Mouse (Mus musculus): Measurements from ENCODE around the gene Tmem207. TPM values are rescaled to one million over a fixed set of nuclear protein-coding genes. Genes with fewer than 3 reads are reported as not detected.

Tmem207 gene
- total and polyA plus RNA-seq, 2 experiments from 2014 or later: not detected

DNA sequence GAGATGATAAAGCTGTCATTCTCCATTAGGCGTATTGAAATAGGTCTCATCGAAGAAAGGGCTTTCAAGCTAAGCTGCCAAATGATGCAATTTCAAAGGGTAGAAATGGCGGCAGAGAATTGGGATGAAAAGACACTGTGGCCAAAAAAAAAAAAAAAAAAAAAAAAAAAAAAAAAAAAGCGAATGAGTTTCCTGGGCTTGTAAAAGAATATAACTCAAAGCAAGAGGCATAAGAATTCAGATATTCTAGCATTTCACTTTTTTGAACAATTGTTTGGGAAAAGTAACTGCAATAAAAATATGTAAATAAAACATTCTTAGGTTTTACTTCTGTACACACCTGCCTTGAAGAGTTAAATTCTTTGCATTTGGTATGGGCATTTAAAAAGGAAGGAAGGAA is 60.0 kb downstream of the Tmem207 start:
- no peak for TF ChIP-seq CTCF (IDR thresholded peaks at IDR 0.05; ENCODE audit: low read depth)
- ATAC-seq: no peak
- WGBS: 85% methylated on average over 4 of the region's 4 CpGs
- Histone ChIP-seq H3K9ac (replicated peaks; ENCODE audit: low read length) (no peak overlapping the region), H3K36me3 (ENCODE audit: insufficient read depth, low read length) (no peaks in the 10 kb centered on the region), H3K27me3 (ENCODE audit: insufficient read depth, low read length) (no peaks in the 10 kb centered on the region), H3K9me3 (ENCODE audit: low read length) (no peaks in the 10 kb centered on the region), H3K27ac (no peak overlapping the region), H3K4me2 (ENCODE audit: low read depth, low read length) (no peak overlapping the region), H3K4me1 (ENCODE audit: insufficient read depth, low read length) (no peaks in the 10 kb centered on the region), H3K4me3 (ENCODE audit: low read length) (no peak overlapping the region)
- DNase-seq (ENCODE audit: low spot score): no peak

DNA sequence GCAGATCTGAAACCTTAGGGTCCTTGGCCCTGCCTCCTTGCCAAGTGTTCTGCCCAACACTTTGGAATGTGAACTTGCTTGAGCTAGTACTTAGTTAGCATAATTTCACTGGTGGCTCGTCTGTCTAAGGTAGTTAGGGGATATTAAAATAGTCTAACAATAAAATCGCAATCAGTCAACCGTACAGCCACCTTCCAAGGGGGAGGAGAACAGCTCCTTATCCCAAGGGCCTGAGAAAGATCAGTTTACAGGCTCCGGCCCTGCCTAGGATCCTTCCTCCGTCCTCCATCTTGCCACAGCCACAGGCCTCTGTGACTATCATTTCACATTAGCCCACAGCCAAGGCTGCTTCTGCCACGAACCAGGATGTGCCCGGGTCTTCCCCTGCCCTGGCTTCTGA is 63.7 kb downstream of the Tmem207 start, which contains the start of gene Cldn16:
Gene Cldn16 (plus strand): TSS at position 301 of the 400 bp plus-strand sequence.
- WGBS: 80% methylated on average over 7 of the region's 7 CpGs

GRCm38 (mm10) chr16:26456182-26456581 is 70.4 kb downstream of the Tmem207 start:
- no peak for TF ChIP-seq CTCF (IDR thresholded peaks at IDR 0.05; ENCODE audit: low read depth)
- DNase-seq (ENCODE audit: low spot score) (no peak), ATAC-seq (no peak)
- Histone ChIP-seq H3K4me1 (ENCODE audit: insufficient read depth, low read length) (no peaks in the 10 kb centered on the region), H3K9ac (replicated peaks; ENCODE audit: low read length) (no peak overlapping the region), H3K27me3 (ENCODE audit: insufficient read depth, low read length) (no peaks in the 10 kb centered on the region), H3K9me3 (ENCODE audit: low read length) (no peaks in the 10 kb centered on the region), H3K36me3 (ENCODE audit: insufficient read depth, low read length) (no peaks in the 10 kb centered on the region), H3K27ac (no peak overlapping the region), H3K4me2 (ENCODE audit: low read depth, low read length) (no peak overlapping the region), H3K4me3 (ENCODE audit: low read length) (no peak overlapping the region)
- 92% methylated on average over 2 of the region's 2 CpGs for WGBS

More for the DNA sequence above, 63.7 kb downstream of the Tmem207 start, which contains the start of gene Cldn16:
- Histone ChIP-seq H3K4me1 (ENCODE audit: insufficient read depth, low read length) (no peaks in the 10 kb centered on the region), H3K36me3 (ENCODE audit: insufficient read depth, low read length) (no peaks in the 10 kb centered on the region), H3K27me3 (ENCODE audit: insufficient read depth, low read length) (no peaks in the 10 kb centered on the region), H3K9ac (replicated peaks; ENCODE audit: low read length) (no peak within 1 kb of the TSS), H3K27ac (no peak within 1 kb of the TSS), H3K4me3 (ENCODE audit: low read length) (no peak within 1 kb of the TSS), H3K9me3 (ENCODE audit: low read length) (no peaks in the 10 kb centered on the region), H3K4me2 (ENCODE audit: low read depth, low read length) (no peak within 1 kb of the TSS)
- DNase-seq (ENCODE audit: low spot score) (no peak), ATAC-seq (no peak)
- TF ChIP-seq CTCF (IDR thresholded peaks at IDR 0.05; ENCODE audit: low read depth): no peak

DNA sequence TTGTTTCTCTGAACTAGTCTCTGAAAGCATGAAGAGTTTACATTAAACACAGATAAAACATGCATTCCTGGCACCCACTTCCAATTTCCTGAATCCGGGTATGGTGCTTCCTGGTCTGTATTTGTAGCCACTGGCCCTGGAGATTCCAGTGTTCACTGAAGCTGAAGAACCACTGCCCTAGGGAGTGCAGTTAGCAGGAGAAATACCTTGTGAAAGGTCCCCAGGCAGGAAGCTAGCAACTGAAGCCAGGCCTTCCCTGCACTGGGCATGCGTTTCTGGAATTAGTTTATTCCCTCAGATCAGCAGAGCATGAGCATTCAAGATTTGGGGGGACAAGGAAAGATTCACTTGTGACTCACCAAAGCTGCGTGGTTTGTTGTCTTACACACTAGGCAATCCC is 72.4 kb downstream of the Tmem207 start:
- no peak for ATAC-seq
- H3K27me3 ChIP-seq (ENCODE audit: insufficient read depth, low read length): no peaks in the 10 kb centered on the region
- H3K4me2 ChIP-seq (ENCODE audit: low read depth, low read length): no peak overlapping the region
- H3K27ac ChIP-seq: no peak overlapping the region
- no peaks in the 10 kb centered on the region for H3K4me1 ChIP-seq (ENCODE audit: insufficient read depth, low read length)
- H3K9me3 ChIP-seq (ENCODE audit: low read length): no peaks in the 10 kb centered on the region
- no peak for TF ChIP-seq CTCF (IDR thresholded peaks at IDR 0.05; ENCODE audit: low read depth)
- no peak for DNase-seq (ENCODE audit: low spot score)
- no peak overlapping the region for H3K9ac ChIP-seq (replicated peaks; ENCODE audit: low read length)
- WGBS: 66% methylated on average over 3 of the region's 3 CpGs
- H3K36me3 ChIP-seq (ENCODE audit: insufficient read depth, low read length): no peaks in the 10 kb centered on the region
- H3K4me3 ChIP-seq (ENCODE audit: low read length): no peak overlapping the region

Other genes starting within 250 kb of the Tmem207 start
- gene Cldn1, start 154.9 kb downstream of the Tmem207 start, total RNA-seq (2014; rRNA removed): 9.1 and 10.7 TPM in 2 replicates
- 8.8 and 9.0 TPM in 2 replicates for gene Cldn1, start 154.9 kb downstream of the Tmem207 start, polyA plus RNA-seq (2015; fragmentation: Nextera tagmentation; extraction: Ambion mirVana)
- gene Cldn16, start 63.6 kb downstream of the Tmem207 start, total RNA-seq (2014; rRNA removed): not detected in 2 replicates
- not detected in 2 replicates for gene Cldn16, start 63.6 kb downstream of the Tmem207 start, polyA plus RNA-seq (2015; fragmentation: Nextera tagmentation; extraction: Ambion mirVana)
- gene Il1rap, start 54.9 kb upstream of the Tmem207 start, total RNA-seq (2014; rRNA removed): 15.1 and 15.5 TPM in 2 replicates
- gene Il1rap, start 54.9 kb upstream of the Tmem207 start, polyA plus RNA-seq (2015; fragmentation: Nextera tagmentation; extraction: Ambion mirVana): 10.6 and 11.5 TPM in 2 replicates

Data from hindbrain, postnatal 0 days (tissue).